Mouse (Mus musculus) CH12.LX (cell line): ENCODE data around the gene Stmn1.

Experiments
- CTCF ChIP-seq, 2 experiments: IDR thresholded peaks in 1 of 2; conservative IDR thresholded peaks in 1 of 2; 2 replicates each; pipeline ENCODE4 v1.5.1; 2011 to 2012; ENCODE audit warnings: low read depth in 2 of 2, low read length in 2 of 2, improper control_type of control experiment in 1 of 2, inconsistent platforms in 1 of 2, mild to moderate bottlenecking in 1 of 2, moderate library complexity in 1 of 2
- ELF1 ChIP-seq: IDR thresholded peaks from 2 replicates; pipeline ENCODE4 v1.6.1; 2014; ENCODE audit warnings: low read depth, mild to moderate bottlenecking, inconsistent platforms, low read length, improper control_type of control experiment
- EP300 ChIP-seq: IDR thresholded peaks from 2 replicates; pipeline ENCODE4 v1.6.1; 2011; ENCODE audit warnings: low read length, improper control_type of control experiment
- GABPA ChIP-seq: IDR thresholded peaks from 2 replicates; pipeline ENCODE4 v1.6.1; 2012; ENCODE audit warnings: low read depth, low read length, improper control_type of control experiment, inconsistent platforms; ENCODE audit not compliant: insufficient replicate concordance
- HCFC1 ChIP-seq: IDR thresholded peaks from 2 replicates; pipeline ENCODE4 v1.6.1; 2012; ENCODE audit warnings: low read depth, mild to moderate bottlenecking, inconsistent platforms, low read length, improper control_type of control experiment
- MEF2A ChIP-seq: IDR thresholded peaks from 2 replicates; pipeline ENCODE4 v1.6.1; 2014; ENCODE audit warnings: low read depth, mild to moderate bottlenecking, inconsistent platforms, low read length, improper control_type of control experiment, borderline replicate concordance
- SMC3 ChIP-seq: IDR thresholded peaks from 2 replicates; pipeline ENCODE4 v1.6.1; 2011; ENCODE audit warnings: low read depth, low read length, improper control_type of control experiment
- ZKSCAN1 ChIP-seq: IDR thresholded peaks from 2 replicates; pipeline ENCODE4 v1.6.1; 2012; ENCODE audit warnings: low read depth, inconsistent platforms, low read length, improper control_type of control experiment, borderline replicate concordance

GRCm38 (mm10) chr4:134512798-134513197, 44.7 kb downstream of the Stmn1 start:
- no peak for TF ChIP-seq MEF2A
- no peak for TF ChIP-seq HCFC1
- no peak for TF ChIP-seq SMC3
- no peak for TF ChIP-seq CTCF (conservative IDR thresholded peaks at IDR 0.05 in 1 of 2, IDR thresholded peaks at IDR 0.05 in 1 of 2; ENCODE audit: low read depth in 2 of 2, low read length in 2 of 2)
- TF ChIP-seq ELF1, result no peak
- TF ChIP-seq GABPA, result no peak
- TF ChIP-seq EP300, result no peak
- TF ChIP-seq ZKSCAN1, result no peak
